Mouse (Mus musculus) megakaryocyte, adult 5-6 weeks (primary cell): ENCODE measurements around the gene Rmnd5b. TPM values are rescaled to one million over a fixed set of nuclear protein-coding genes. Genes with fewer than 3 reads are reported as not detected.
A peak's percentile ranks its signal among the peaks of the same experiment; 100 is the strongest.
"Not testable (repeated sequence)": the region's sequence is repeated elsewhere in the genome, so short reads cannot be mapped to it uniquely, and the experiment has no call there.

ENCODE experiments used
- ATAC-seq: 2 replicates; pipeline ENCODE4 v1.8.0; 2016; ENCODE audit warnings: mild to moderate bottlenecking, inconsistent platforms; ENCODE audit not compliant: poor library complexity, severe bottlenecking
- total RNA-seq, 2 experiments: library from RNA; stranded (forward) in 1 of 2; stranded (reverse) in 1 of 2; fragments of 153-499, 151-499 nt in 1 of 2; fragments of 221-1000, 200-1000 nt in 1 of 2; gene quantifications; 2 replicates each; pipeline versions ENCODE4 v1.2.3 to v1.2.4; 2015 to 2017

Gene Rmnd5b
- total RNA-seq, 2 experiments from 2014 or later = 19.2 to 50.8 TPM

DNA sequence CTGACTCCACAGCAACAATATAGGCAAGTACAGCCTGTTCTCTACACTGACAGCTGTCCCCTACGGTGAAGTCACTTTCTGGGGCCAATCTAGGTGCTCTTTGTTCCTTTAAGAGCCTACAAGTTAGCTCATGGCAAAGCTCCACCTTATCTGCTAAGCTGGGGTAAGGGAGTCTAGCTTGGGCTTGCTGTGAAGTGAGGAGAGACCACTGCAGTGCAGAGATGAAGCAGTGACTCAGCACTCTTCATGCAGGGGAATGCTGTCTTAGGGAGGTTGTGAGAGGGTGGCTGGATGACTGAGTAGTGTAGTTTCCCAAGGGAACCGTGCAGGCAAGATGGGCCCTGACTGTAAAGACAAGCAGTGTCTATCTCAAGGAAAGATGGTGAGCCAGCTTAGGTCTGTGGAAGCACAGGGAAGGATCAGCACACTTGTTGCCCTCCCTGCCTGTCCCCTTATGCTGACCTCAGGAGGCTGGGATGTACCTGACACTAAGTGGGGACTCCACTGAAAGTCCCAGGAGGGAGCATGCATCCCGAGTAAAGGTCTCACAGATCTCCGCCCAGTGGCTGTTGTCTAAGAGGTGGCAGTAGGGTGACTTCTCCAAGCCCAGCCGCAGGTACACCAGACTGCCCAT lies 10.4 kb downstream of the Rmnd5b start:
- no peak for ATAC-seq

DNA sequence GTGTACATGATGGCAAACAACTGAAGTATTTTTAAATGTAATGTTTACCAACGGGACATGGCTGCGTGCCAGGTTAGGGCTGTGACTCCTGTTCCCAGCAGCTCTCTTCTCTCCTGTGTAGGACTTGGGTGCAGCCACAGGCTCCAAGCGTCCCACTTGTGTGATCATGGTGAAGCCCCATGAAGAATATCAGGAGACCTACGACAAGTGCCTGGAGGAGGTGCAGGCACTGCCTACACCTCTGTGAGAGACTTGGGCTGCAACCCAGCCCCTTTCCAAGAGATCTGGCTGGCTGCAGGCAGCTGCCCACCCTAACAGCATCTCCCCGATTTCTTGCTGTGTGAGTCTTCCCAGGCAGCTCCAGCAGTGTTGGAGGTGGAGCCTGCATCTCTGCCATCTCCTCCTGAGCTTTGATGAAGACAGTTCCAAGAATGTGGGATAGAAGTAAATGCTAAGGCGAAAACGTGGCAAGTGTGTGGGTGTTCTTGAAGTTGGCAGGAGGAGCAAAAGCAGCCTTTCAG lies 12.7 kb downstream of the Rmnd5b start:
- ATAC-seq = no peak

DNA sequence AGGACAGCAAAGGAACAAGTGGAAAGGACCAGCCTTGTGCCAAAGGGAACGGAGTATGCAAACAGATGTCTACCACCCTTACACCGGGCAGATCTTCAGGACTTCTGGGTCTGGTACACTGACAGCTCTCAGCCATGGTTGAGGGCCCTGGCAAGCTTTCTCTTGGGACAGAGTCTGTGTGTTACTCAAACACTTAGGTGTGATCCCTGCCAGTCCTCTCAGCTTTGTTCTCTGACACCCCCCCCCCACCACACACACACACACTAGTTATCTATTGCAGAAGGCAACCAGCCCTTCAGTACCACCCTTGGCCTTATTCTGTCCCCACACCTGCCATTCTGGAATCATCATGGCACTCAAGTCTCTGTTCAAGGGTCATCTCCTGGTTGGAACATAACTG lies 13.9 kb downstream of the Rmnd5b start:
- no peak for ATAC-seq

DNA sequence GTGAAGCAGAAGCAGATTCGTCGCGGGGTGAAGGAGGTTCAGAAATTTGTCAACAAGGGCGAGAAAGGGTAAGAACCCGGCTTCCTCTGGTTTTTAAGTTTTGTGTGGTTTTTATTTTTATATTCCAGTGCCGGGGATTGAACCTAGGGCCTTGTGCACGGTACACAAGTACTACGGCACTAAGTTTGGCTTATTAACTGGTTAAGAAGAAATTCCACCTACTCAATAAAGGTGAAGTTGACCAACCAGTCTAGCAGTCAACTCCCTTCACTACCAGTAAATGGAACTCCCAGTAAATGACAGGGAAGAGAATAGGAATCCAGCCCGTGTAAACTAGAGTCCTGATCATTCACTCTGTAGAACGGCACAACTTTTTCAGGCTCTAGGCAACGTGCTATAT lies 15.6 kb downstream of the Rmnd5b start:
- ATAC-seq = no peak

DNA sequence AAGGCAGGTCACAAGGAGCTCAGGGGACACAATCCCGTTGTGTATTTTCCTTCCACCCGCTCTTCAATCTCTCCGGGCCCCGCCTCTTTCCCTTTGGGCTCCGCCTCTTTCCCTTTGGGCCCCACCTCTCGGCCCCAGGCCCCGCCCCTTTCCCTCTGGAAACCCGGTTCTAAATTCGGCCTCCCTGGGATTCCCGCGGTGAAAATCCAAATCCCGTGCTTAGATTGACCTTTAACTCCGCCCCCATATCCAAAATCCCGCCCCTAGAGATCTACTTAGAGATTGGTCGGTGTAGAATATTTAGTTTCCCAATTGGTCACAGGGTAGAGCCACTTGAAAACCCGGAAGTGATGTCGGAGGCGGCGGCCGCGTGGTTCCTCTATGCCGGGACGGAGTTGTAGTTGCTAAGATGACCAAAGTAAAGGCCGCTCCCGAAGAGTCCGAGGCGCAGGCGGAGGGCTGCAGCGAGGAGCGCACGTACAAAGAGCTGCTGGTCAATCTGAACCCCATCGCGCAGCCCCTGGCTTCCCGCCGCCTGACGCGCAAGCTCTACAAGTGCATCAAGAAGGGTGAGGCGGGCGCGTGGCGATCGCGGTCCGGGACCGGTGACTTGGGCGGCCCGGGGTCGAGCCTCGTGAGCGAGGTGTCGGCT lies 16.2 kb downstream of the Rmnd5b start, which contains the start of gene Nhp2:
Nhp2 (plus strand) TSS at position 327 of the 652 bp plus-strand sequence.
- ATAC-seq = peak; percentile 76

DNA sequence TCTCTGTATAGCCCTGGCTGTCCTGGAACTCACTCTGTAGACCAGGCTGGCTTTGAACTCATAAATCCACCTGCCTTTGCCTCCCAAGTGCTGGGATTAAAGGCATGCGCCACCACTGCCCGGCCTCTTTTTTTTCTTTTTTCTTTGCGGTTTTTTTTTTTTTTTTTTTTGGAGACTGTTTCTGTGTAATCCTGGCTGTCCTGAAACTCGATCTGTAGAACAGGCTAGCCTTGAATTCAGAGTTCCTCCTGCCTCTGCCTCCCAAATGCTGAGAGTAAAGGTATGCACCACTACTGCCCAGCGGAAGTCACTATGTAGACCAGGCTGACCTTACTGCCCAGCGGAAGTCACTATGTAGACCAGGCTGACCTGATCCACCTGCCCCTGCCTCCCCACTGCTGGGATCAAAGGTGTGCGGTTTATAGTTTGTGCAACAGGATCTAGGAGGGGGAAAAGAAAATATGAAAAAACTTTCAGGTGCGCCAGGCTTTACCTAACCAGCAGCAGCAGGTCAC lies 16.7 kb downstream of the Rmnd5b start:
- no peak for ATAC-seq

DNA sequence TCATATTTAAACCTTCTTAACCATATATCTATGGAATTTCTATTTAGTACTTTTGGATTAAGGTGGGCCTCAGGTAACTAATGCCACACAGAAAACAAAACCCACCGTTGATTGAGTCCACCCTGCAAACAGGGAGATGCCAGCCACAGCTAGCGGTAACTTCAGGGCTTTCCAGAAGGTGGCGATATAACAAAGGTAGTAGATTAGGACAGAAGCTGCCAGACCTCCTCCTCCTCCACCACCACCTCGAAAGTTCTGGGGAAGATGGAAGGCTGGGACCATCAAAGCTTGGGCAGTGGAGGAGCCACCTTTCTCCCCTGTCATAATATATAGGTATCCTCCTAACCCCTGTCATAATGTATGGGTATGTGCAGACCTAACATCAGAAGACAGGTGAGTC lies 18.0 kb downstream of the Rmnd5b start:
- peak; percentile 55 for ATAC-seq

DNA sequence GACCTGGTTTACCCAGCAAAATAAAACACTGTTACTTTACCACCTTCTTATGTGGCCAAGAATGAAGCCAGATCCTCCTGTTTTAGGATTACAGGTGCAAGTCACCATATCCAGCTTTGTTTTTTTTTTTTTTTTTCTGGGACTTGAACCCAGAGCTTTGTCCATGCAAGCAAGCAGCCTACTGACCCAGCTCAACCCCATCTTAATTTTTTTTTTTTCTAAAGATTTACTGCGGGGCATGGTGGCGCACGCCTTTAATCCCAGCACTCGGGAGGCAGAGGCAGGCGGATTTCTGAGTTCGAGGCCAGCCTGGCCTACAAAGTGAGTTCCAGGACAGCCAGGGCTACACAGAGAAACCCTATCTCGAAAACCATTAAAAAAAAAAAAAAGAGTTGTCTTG lies 19.6 kb downstream of the Rmnd5b start:
- not testable (repeated sequence) for ATAC-seq

DNA sequence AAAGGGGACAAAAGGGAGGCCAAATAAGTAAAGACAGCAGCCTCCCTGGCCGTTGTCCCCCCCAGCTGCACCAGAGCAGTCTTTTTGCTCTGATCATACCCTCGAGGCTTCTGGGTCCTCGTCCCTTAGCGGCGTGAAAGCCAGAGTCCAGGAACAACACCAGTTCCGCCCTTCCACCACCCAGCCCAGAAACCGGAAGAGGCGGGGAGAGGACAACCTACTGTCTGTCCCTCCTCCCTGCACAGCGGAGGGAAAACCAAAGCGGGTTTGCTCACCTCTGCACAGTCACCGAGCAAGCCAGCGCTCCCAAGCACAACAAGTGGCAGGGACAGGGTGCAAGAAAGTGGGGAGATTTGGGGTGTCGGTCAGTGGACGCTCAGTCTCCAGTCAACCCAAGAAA lies 20.1 kb downstream of the Rmnd5b start:
- peak; percentile 80 for ATAC-seq

DNA sequence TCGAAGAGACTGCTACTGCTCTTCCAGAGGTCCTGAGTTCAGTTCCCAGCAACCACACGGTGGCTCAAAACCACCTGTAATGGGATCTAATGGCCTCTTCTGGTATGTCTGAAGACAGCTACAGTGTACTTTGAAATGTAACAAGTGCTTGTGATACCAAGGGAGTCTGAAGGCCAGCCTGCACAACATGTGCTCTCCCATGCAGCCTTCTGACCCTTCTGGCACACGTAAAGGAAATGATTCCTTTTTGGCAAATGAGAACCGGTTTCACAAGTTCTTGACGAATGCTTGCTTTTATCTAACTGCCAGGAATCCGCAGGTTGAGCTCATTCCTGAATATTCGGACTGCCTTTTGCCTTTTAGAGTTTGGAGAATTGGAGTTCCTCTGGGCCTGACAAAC lies 20.6 kb downstream of the Rmnd5b start:
- ATAC-seq = no peak

DNA sequence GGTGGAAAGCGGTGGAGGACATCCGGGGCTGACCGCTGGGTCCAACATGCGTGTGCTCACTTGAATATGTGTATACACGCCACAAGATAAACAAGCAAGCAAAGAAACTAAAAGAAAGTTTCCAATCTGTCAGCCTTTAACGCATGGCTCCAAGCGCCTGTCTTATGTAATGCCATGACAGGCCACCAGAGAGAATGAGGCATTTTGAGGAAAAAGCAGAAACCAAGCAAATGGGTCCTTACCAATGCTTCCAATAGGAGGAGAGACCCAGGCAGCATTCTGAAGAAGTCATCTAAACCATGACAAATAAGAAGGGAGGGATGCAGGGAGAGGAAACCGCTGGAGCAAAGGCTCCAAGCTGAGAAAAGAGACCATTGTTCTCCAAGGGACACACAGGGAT lies 21.4 kb downstream of the Rmnd5b start:
- no peak for ATAC-seq

DNA sequence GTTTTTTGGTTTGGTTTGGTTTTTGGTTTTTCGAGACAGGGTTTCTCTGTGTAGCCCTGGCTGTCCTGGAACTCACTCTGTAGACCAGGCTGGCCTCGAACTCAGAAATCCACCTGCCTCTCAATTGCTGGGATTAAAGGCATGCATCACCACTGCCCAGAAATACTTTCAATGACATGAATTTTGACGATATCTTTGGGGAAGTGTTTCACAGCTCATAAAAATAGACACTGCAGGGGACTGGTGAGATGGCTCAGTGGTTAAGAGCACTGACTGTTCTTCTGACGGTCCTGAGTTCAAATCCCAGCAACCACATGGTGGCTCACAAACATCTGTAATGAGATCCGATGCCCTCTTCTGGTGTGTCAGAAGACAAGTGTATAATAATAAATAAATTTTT lies 25.8 kb downstream of the Rmnd5b start:
- ATAC-seq = not testable (repeated sequence)

DNA sequence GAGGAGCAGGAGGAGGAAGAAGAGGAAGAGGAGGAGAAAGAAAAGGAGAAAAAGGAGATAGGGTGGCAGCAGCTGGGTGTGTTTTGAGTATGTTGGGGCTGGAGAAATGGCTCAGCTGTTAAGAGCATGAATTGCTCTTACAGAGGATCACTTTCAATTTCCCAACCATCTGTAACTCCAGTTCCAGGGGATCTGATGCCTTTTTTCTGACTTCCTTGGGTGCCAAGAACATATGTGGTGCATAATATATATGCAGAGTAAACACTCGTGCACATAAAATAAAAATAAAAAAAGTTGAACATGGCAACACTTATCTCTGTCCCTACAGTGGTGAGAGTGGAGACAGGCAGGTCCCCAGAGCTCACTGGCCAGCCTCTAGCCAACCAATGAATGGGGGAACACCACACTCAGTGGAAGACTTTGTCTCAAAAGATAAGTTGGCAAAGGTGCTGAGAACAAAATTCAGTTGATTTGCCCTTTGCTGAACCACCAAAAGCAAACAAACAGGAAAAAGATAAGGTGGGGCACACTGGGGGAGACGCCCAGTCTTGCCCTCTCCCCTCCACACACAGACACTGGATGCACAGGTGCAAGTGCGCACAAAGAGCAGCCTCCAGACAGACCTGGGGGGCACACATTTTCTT lies 26.3 kb downstream of the Rmnd5b start:
- no peak for ATAC-seq

DNA sequence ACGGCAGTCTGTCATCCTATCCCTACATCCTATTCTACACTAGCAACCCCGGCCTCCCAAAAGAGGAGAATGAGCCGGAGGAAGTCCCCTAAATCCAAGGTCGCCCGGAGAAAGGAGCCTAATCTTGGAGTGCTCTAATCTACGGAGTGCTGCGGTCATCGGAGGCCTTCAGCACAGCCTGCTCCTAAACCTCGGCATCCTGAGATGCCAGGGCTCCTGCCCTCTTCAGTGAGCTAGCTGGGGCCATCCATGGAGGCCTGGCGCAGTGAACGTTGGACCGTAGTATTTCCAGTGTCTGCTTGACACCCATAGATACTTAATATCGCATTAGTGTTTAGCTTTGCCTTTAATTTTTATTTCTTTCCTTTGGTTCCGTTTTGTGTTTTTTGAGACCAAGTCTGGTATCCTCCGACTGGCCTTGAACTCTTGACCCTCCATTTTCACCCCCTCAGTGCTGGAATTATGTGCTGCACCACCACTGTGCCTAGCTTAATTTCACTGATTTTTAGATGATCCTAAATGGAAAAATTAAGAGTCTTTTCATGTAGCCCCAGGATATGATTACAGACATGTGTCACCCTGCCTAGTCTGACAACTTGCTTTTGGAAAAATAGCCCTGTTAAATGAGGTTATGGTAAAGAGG lies 28.5 kb downstream of the Rmnd5b start:
- peak; percentile 26 for ATAC-seq

DNA sequence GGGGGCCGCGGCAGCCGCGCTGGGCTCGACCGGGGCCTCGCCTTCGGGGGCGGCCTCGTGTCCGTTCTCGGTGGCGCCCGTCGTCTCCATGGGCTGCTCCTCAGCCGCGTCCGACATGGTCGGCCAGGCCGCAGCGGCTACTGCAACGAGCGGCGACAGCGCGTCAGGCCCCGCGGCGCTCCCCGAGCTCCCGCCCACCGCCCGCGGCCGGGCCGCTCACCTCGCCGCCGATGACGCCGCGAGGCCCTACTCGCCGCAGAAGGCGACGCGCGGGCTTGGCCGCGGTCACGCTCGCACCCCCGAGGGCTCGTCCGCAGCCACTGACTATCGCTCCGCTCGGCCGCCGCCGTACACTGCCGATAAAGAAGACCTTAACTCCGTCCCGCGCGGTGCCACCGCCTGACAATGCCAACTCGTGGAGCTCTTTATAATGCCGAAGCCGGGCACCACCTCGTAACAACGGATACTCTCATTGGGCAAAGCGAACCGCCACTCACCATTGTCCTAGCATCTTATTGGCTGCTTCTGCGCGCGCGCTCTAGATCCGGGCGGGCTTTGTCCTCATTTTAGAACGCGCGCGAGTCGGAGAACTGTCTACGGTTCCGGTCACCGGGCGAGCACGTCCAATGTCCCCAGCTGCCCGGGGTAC lies 29.1 kb downstream of the Rmnd5b start, which contains the start of gene Hnrnpab:
Hnrnpab (minus strand) TSS at position 401 of the 649 bp plus-strand sequence.
- peak; percentile 91 for ATAC-seq

DNA sequence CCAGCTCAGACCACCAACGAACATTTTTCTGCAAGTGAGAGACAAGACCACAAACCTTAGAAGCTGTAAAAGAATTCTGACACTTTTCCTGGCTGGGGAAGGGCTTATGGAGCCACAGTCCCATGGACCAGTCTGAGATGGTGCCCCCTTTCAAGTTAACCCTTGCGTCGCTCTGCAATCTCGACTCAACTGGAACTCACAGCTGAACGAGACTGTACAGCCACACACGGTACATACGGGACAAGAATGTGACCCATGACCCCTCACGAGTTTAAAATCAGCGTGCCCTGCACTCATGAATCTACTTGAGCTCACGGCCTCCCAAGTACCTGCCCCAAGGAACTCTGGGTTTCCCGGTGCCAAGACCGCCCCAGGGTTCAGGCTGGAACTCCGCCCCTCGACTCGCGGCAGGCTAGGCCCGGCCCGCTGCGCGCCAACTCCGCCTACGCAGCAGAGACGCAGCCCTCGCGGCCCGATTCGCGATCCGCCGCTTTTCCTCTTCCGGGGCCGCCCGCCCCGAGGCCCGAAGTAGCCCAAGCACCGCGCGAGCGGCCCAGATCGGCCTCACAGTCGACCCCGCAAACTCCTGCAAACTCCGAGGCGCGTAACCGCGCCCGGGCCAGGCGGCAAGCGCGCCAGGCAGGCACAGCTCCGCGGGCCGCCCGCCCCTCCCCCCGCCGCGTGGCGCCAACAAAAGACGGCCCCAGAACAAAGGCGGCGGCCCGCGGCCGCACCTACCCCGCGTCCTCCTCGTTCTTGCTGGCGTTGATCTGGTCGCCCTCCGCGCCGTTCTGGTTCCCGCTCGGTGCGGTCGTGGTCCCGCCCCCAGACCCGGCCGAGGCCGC lies 29.9 kb downstream of the Rmnd5b start:
- peak; percentile 77 for ATAC-seq

DNA sequence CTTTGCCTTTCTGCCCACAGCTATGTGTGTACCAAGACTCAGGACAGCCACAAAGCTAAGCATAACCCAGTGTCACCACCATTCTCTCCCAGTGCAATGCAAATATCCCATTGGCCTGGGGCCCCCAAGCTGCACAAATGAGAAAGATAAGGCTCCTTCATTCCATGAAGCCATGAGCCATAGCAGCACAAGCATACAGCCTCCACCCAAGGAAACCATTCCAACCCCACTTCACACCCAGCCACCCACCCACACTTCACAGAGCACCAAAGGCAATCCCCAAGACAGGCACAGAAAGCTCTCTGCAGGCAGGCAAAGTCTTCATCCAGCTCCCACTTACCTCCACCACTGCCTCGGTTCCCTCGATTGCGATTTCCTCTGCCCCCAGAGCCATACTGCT lies 33.4 kb downstream of the Rmnd5b start:
- no peak for ATAC-seq

DNA sequence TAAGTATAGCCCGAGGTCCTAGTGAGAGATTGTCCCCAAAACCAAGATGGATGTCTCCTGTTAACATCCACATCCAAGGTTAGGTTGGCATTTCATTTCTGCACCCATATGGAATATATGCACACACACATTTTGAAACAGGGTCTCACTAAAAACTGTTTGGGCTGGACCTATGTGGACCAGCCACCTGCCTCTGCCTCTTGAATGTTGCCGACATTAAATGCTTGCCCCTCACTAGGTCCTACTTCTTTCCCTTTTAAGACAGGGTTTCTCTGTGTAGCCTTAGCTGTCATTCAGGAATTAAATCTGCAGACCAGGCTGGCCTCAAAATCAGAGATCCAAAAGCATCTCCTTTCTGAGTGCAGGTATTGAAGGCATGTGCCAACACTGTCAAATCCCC lies 38.1 kb downstream of the Rmnd5b start:
- ATAC-seq = no peak

DNA sequence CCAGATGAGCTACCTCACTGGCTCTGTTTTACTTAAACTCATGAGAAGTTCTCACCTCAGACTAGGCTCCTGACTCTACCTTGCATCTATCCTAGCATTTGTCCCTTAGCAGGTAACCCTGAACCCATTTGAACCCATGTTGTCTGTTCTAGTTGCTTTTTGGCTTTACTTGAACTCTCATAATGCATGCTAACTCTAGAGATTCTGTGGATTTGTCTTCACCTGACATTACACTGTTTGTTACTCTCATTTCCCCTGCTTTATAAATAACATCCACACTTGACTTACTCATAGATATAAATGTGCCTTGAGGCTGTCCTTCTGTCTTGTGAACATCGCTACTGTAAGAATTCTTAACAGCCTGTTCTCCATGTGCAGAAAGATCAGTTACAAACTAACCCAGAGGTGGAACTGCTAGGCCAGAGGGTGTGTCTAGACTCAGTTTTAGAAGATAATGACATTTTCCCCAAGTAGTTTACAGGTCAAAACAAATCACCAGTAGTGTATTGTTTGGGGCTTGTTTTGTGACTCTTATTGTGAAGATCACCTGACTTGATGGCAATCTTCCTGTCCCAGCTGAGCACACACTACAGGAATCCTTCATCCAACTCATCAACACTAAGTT lies 40.1 kb downstream of the Rmnd5b start:
- no peak for ATAC-seq
